Mouse (Mus musculus): ENCODE results near the gene Letm1.

Gene Letm1

GRCm38 (mm10) chr5:33738341-33738740, 44.3 kb downstream of the Letm1 start:
- DNase-seq (ENCODE audit: low read depth, low spot score), result no peak

GRCm38 (mm10) chr5:33737903-33738321, 44.7 kb downstream of the Letm1 start:
- peak; percentile 66 for DNase-seq (ENCODE audit: low read depth, low spot score)

GRCm38 (mm10) chr5:33736230-33736629, 46.4 kb downstream of the Letm1 start:
- DNase-seq (ENCODE audit: low read depth, low spot score), result no peak

GRCm38 (mm10) chr5:33735412-33736092, 47.1 kb downstream of the Letm1 start:
- no peak for DNase-seq (ENCODE audit: low read depth, low spot score)

GRCm38 (mm10) chr5:33733837-33734236, 48.8 kb downstream of the Letm1 start:
- DNase-seq (ENCODE audit: low read depth, low spot score), result no peak

- no peak for DNase-seq (ENCODE audit: low read depth, low spot score)
Observed at GRCm38 (mm10) chr5:33731051-33731450, 51.6 kb downstream of the Letm1 start.

- no peak for DNase-seq (ENCODE audit: low read depth, low spot score)
Observed at GRCm38 (mm10) chr5:33730516-33730915, 52.1 kb downstream of the Letm1 start.

- DNase-seq (ENCODE audit: low read depth, low spot score), result no peak
Observed at GRCm38 (mm10) chr5:33728841-33729240, 53.8 kb downstream of the Letm1 start.

- DNase-seq (ENCODE audit: low read depth, low spot score), result no peak
Observed at GRCm38 (mm10) chr5:33726891-33727290, 55.7 kb downstream of the Letm1 start.

- DNase-seq (ENCODE audit: low read depth, low spot score), result no peak
Observed at GRCm38 (mm10) chr5:33726081-33726647, 56.5 kb downstream of the Letm1 start.

- no peak for DNase-seq (ENCODE audit: low read depth, low spot score)
Observed at GRCm38 (mm10) chr5:33723641-33724465, 58.8 kb downstream of the Letm1 start.

GRCm38 (mm10) chr5:33723019-33723640, 59.5 kb downstream of the Letm1 start:
- DNase-seq (ENCODE audit: low read depth, low spot score), result peak; percentile 19

- no peak for DNase-seq (ENCODE audit: low read depth, low spot score)
Observed at GRCm38 (mm10) chr5:33722266-33723018, 60.2 kb downstream of the Letm1 start.

- no peak for DNase-seq (ENCODE audit: low read depth, low spot score)
Observed at GRCm38 (mm10) chr5:33721541-33722265, 60.9 kb downstream of the Letm1 start, which contains the start of gene Fgfr3. Gene Fgfr3 (plus strand): TSS chr5:33721674.

- DNase-seq (ENCODE audit: low read depth, low spot score), result no peak
Observed at GRCm38 (mm10) chr5:33720852-33721490, 61.6 kb downstream of the Letm1 start.

- no peak for DNase-seq (ENCODE audit: low read depth, low spot score)
Observed at GRCm38 (mm10) chr5:33718460-33718859, 64.2 kb downstream of the Letm1 start.

- no peak for DNase-seq (ENCODE audit: low read depth, low spot score)
Observed at GRCm38 (mm10) chr5:33716467-33716866, 66.2 kb downstream of the Letm1 start.

- DNase-seq (ENCODE audit: low read depth, low spot score), result no peak
Observed at GRCm38 (mm10) chr5:33715182-33715581, 67.4 kb downstream of the Letm1 start.

GRCm38 (mm10) chr5:33712550-33712949, 70.1 kb downstream of the Letm1 start:
- DNase-seq (ENCODE audit: low read depth, low spot score), result no peak

GRCm38 (mm10) chr5:33709037-33709436, 73.6 kb downstream of the Letm1 start:
- no peak for DNase-seq (ENCODE audit: low read depth, low spot score)
